Mouse (Mus musculus) CD4-positive, CD25-positive, alpha-beta regulatory T cell, adult 4 months (primary cell): Measurements from ENCODE around the gene Gm21497. TPM values are rescaled to one million over a fixed set of nuclear protein-coding genes. Genes with fewer than 3 reads are reported as not detected.
"Not testable (repeated sequence)": the region's sequence is repeated elsewhere in the genome, so short reads cannot be mapped to it uniquely, and the experiment has no call there.

ENCODE experiments used
- ATAC-seq: one replicate; pipeline ENCODE4 v1.8.0; 2017
- polyA plus RNA-seq, 2 experiments: library from polyadenylated mRNA; unstranded; fragments of 100-300 nt; shearing (Covaris generic); gene quantifications; one replicate each; pipeline ENCODE4 v1.2.1; 2017

Gene Gm21497
- polyA plus RNA-seq, result not detected

GRCm38 (mm10) chrY:61646446-61646845 lies at the start of gene Gm21497:
Gm21497 (plus strand) TSS chrY:61646746.
- ATAC-seq, result not testable (repeated sequence)
